Mouse (Mus musculus) mouse trophoblast stem cell (cell line): ENCODE measurements around the gene Vmn1r221.
"Not testable (repeated sequence)": the region's sequence is repeated elsewhere in the genome, so short reads cannot be mapped to it uniquely, and the experiment has no call there.

ENCODE experiments used
- in situ Hi-C, 2 experiments: fragments of 300-500 bp; cut with MseI, MboI; formaldehyde crosslinking; loops; 2 replicates in 1 of 2; 3 replicates in 1 of 2; pipeline ENCODE4 v1.15.1; 2025

Gene Vmn1r221

GRCm38 (mm10) chr13:23213827-23214226 is at the start of gene Vmn1r221:
Gene Vmn1r221 (plus strand): TSS chr13:23214127.
- in situ Hi-C loops: not testable (repeated sequence)

GRCm38 (mm10) chr13:23166471-23166870 is 47.5 kb upstream of the Vmn1r221 start:
- in situ Hi-C loops: not testable (repeated sequence)

- in situ Hi-C loops: no loop called here
These were observed 26.1 kb upstream of the Vmn1r221 start, which contains the start of gene Vmn1r220 for GRCm38 (mm10) chr13:23187875-23188274. Gene Vmn1r220 (minus strand): TSS chr13:23187975.

GRCm38 (mm10) chr13:23203885-23204284 is 10.0 kb upstream of the Vmn1r221 start:
- in situ Hi-C loops: not testable (repeated sequence)

GRCm38 (mm10) chr13:23235847-23236246 is 21.9 kb downstream of the Vmn1r221 start, which contains the start of gene Vmn1r222:
Gene Vmn1r222 (minus strand): TSS chr13:23235947.
- in situ Hi-C loops: not testable (repeated sequence)

- in situ Hi-C loops: not testable (repeated sequence)
These were observed 32.9 kb downstream of the Vmn1r221 start, which contains the start of gene Vmn1r223 for GRCm38 (mm10) chr13:23246834-23247233. Gene Vmn1r223 (plus strand): TSS chr13:23247134.

GRCm38 (mm10) chr13:23258546-23259048 is 44.7 kb downstream of the Vmn1r221 start:
- in situ Hi-C loops: no loop called here

- in situ Hi-C loops: not testable (repeated sequence)
These were observed 54.7 kb downstream of the Vmn1r221 start for GRCm38 (mm10) chr13:23268606-23269005.

GRCm38 (mm10) chr13:23269127-23269526 is 55.2 kb downstream of the Vmn1r221 start:
- in situ Hi-C loops: not testable (repeated sequence)

GRCm38 (mm10) chr13:23269681-23270080 is 55.8 kb downstream of the Vmn1r221 start:
- in situ Hi-C loops: no loop called here

- in situ Hi-C loops: no loop called here
These were observed 56.6 kb downstream of the Vmn1r221 start for GRCm38 (mm10) chr13:23270321-23271101.
